Mouse (Mus musculus): Measurements from ENCODE around the gene Rad17. TPM values are rescaled to one million over a fixed set of nuclear protein-coding genes. Genes with fewer than 3 reads are reported as not detected.
A peak's percentile ranks its signal among the peaks of the same experiment; 100 is the strongest.

Gene Rad17
- total RNA-seq, 2 experiments from 2014 or later: 14.1 to 14.6 TPM

DNA sequence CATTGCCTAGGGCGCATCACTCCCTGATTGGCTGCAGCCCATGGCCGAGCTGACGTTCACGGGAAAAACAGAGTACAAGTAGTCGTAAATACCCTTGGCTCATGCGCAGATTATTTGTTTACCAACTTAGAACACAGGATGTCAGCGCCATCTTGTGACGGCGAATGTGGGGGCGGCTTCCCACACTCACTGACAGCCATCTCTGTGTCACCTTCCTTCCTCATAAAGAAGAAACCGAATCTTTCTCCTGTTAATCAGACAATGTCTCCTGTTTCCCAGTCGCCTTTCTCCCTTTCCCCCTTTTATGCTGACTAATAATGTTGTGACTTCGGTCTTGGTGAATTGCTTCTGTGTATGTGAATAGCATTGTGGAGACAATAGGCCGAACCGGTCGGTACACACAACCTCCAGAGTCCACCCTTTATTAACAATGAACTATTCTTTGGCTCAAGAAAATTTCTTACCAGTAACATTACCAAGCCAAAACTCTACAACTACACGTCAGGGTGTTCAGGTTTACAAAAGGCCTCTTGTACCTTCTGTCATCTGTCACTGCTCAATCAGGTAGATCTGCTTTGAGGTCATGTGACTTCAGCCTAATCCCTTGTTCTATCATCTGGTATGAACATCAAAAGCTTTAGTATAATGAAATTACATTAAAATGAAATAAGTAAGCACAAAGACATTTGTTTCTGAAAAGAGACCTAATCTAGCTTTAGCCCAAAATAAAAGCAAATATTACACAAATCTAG is 56.6 kb downstream of the Rad17 start:
- H3K27ac ChIP-seq: peak overlapping the region; percentile 76; the same call in 1 of the 2 replicates
- H3K4me3 ChIP-seq: no peak overlapping the region
- TF ChIP-seq CTCF (IDR thresholded peaks at IDR 0.05): no peak; the same call in 1 of the 2 replicates
- intact Hi-C loops (cut with DNase I): no loop called here
- peak in 1 of 2 experiments; percentile 25 for DNase-seq (ENCODE audit: extremely low spot score in 1 of 2, low spot score in 2 of 2)

DNA sequence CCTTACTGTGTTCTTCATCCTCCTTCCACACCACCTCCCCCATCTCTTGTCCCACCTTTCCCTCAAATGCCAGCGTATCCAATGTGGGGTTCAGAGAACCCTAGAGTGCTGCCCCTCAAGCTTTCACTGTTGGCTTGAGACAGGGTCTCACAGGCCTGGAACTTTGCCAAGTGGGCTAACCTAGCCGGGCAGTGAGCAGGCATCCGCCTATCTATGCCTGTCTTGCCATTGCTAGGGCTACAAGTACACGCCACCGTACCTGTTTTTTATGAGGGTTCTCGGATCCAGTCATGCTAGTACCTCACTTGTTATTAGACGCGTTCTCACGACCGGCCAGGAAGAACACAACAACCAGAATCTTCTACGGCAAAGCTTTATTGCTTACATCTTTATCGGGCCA is 62.2 kb downstream of the Rad17 start:
- no peak for DNase-seq (ENCODE audit: extremely low spot score in 1 of 2, low spot score in 2 of 2)
- intact Hi-C loops (cut with DNase I): no loop called here
- Histone ChIP-seq H3K27ac (no peak overlapping the region), H3K4me3 (no peak overlapping the region)
- no peak for TF ChIP-seq CTCF (IDR thresholded peaks at IDR 0.05)

DNA sequence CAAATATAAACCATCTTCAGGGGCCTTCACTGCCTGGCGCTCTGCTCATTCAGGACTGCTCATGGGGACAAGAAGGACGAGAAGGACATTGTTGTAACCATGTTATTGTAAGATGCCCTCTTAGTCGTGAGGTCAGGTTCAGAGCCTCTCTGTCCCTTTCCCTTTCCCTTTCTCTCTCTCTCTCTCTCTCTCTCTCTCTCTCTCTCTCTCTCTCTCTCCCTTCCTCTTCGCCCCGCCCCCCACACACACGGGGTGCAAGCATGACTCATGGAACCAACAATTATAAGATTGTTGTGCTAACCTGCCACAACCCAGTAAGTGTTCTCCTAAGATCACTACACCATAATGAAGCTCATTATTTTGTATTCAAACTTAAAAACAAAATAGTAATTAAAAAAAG is 68.7 kb downstream of the Rad17 start:
- no peak for TF ChIP-seq CTCF (IDR thresholded peaks at IDR 0.05)
- Histone ChIP-seq H3K4me3 (no peak overlapping the region), H3K27ac (no peak overlapping the region)
- intact Hi-C loops (cut with DNase I): no loop called here
- DNase-seq (ENCODE audit: extremely low spot score in 1 of 2, low spot score in 2 of 2): no peak

DNA sequence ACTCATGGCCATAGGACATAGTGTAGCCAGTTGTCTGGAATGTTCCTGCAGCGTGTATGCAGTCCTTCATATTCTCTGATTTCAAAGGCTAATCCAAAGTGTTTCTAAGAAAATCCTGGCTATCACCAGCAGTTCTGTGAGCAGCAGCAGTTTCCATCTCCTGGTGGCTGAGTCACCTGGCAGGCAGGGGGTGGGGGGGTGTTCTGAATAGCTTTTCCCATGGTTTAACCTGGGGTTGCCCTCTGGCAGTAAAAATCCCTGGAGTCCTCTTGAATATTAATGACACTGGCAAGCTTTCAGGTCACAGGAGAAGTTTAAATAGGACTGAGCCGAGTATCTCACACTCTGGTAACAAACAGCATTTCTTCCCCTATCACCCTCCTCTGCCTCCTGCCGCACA is 69.2 kb downstream of the Rad17 start:
- no peak for DNase-seq (ENCODE audit: extremely low spot score in 1 of 2, low spot score in 2 of 2)
- intact Hi-C loops (cut with DNase I): no loop called here
- no peak for TF ChIP-seq CTCF (IDR thresholded peaks at IDR 0.05)
- Histone ChIP-seq H3K27ac (no peak overlapping the region), H3K4me3 (no peak overlapping the region)

DNA sequence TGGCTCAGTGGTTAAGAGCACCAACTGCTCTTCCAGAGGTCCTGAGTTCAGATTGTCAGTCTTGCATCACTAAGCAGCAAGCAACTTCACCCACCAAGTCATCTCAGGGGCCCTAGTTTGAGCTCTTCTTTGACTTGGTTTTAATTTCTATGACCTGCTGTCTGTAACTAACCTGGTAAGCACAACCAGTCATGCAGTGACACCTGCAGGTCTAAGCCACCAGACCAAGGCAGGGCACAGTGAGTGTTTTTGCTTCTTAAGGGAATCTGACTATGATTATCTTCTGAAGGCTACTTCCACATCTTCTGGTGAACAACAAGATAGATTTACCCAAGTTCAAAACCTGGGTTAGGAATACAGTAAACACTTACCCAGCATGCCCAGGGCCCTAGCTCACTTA is 70.9 kb downstream of the Rad17 start:
- intact Hi-C loops (cut with DNase I): no loop called here
- Histone ChIP-seq H3K27ac (no peak overlapping the region), H3K4me3 (no peak overlapping the region)
- DNase-seq (ENCODE audit: extremely low spot score in 1 of 2, low spot score in 2 of 2): no peak
- TF ChIP-seq CTCF (IDR thresholded peaks at IDR 0.05): no peak; the same call in 1 of the 2 replicates

DNA sequence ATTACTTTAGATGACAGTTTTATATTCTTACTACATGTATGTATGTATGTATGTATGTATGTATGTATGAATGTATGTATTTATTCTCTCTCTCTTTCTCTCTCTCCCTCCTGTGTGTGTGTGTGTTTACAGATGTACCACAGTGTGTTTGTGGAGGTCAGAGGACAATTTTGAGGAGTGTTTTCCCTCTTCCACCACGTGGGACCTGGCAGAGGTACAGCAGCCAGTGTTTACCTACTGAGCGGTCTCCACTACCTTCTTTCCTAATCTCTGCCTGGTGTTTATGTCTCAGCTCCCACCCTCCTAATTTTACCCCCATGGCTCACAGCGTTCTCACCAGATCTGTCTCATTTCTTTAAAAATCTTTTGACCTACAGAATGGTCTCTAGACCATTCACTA is 71.6 kb downstream of the Rad17 start:
- intact Hi-C loops (cut with DNase I): no loop called here
- no peak overlapping the region for H3K4me3 ChIP-seq
- no peak for TF ChIP-seq CTCF (IDR thresholded peaks at IDR 0.05)
- DNase-seq (ENCODE audit: extremely low spot score in 1 of 2, low spot score in 2 of 2): no peak
- no peak overlapping the region for H3K27ac ChIP-seq

DNA sequence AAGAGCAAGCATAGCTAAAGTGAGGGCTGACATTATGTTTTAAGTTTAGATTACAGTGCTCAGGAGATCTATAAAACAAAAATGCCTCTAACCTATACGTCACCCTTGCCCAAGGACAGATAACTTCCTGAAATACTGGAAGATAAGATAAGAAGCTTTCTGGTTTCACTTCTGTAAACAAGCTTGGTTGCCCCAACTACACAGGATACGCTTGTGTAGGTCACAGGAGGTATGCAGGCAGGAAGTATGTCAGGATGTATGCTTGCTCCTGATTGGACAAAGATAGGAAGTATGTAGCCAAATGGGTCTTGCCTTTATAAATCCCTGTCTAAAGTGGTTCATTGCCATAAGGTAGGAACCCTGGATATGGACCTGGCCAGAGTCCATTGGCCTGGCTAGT is 74.9 kb downstream of the Rad17 start:
- intact Hi-C loops (cut with DNase I): no loop called here
- Histone ChIP-seq H3K27ac (no peak overlapping the region), H3K4me3 (no peak overlapping the region)
- DNase-seq (ENCODE audit: extremely low spot score in 1 of 2, low spot score in 2 of 2): no peak
- TF ChIP-seq CTCF (IDR thresholded peaks at IDR 0.05): no peak

DNA sequence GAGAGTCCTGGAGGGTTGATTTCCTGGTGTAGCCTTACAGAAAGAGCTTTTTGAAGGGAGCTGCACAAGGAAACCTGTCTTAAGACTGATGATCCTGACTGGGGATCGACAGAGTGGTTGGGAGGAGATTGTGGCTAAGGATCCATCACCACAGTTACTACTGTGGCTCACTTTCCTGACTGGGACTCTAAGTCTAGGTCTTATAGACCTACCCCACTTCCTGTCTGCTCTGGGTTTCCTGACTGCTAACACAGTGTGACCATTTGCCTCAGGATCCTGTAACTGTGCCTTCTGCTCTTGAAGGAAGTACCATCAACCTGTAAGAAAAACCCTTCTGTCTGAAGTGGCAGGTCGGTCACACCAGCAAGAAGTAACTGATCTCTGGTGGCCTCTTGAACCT is 80.1 kb downstream of the Rad17 start:
- intact Hi-C loops (cut with DNase I): no loop called here
- no peak for TF ChIP-seq CTCF (IDR thresholded peaks at IDR 0.05)

DNA sequence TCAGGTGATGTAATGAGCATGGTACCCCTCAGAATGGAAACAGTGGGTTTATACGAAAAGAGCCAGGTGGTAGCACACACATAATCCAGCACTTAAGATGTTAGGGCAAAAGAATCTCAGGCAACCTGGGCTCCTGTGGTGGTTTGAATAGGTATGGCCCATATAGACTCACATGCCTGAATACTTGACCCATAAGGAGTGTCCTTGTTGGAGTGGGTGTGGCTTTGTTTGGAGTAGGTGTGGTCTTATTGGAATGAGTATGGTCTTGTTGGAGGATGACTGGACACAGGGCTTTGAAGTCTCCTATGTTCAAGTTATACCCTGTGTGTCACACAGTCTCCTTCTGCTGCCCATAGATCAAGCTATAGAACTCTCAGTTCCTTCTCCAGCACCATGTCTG is 82.5 kb downstream of the Rad17 start:
- intact Hi-C loops (cut with DNase I): no loop called here
- TF ChIP-seq CTCF (IDR thresholded peaks at IDR 0.05): no peak
- H3K27ac ChIP-seq: no peak overlapping the region
- no peak for DNase-seq (ENCODE audit: extremely low spot score in 1 of 2, low spot score in 2 of 2)
- H3K4me3 ChIP-seq: no peak overlapping the region

More for the DNA sequence above, 80.1 kb downstream of the Rad17 start:
- Histone ChIP-seq H3K4me3 (no peak overlapping the region), H3K27ac (no peak overlapping the region)
- no peak for DNase-seq (ENCODE audit: extremely low spot score in 1 of 2, low spot score in 2 of 2)

Other genes with a start within 250 kb of the Rad17 start
- under 1 TPM; 0.16 to 0.25 TPM for gene Naip1, start 198.2 kb downstream of the Rad17 start, total RNA-seq (2021)
- gene Gtf2h2, start 158.5 kb downstream of the Rad17 start, total RNA-seq (2021): 10 to 100 TPM; 42.4 to 47.5 TPM
- gene Ocln, start 98.3 kb downstream of the Rad17 start, total RNA-seq (2021): 1 to 10 TPM; 7.1 to 8.0 TPM
- gene Marveld2, start 34.1 kb downstream of the Rad17 start, total RNA-seq (2021): 1 to 10 TPM; 1.6 to 1.9 TPM
- gene Ak6, start 72 bp downstream of the Rad17 start, total RNA-seq (2021): 10 to 100 TPM; 66.9 to 86.2 TPM
- gene Taf9, start 528 bp upstream of the Rad17 start, total RNA-seq (2021): 10 to 100 TPM; 23.9 to 34.0 TPM
- under 1 TPM in 1 of 2 experiments, not detected in 1; 0.59 TPM for gene Ccdc125, start 18.7 kb upstream of the Rad17 start, total RNA-seq (2021)
- 10 to 100 TPM; 37.4 to 43.9 TPM for gene Cdk7, start 79.9 kb upstream of the Rad17 start, total RNA-seq (2021)
- gene Mrps36, start 93.6 kb upstream of the Rad17 start, total RNA-seq (2021): 10 to 100 TPM; 51.1 to 51.6 TPM
- gene Cenph, start 124.8 kb upstream of the Rad17 start, total RNA-seq (2021): 1 to 10 TPM in 1 of 2 experiments, under 1 TPM in 1; 0.75 to 1.1 TPM
- gene Ccnb1, start 135.5 kb upstream of the Rad17 start, total RNA-seq (2021): under 1 TPM; 0.84 TPM
- 10 to 100 TPM; 38.2 to 47.0 TPM for gene Slc30a5, start 182.4 kb upstream of the Rad17 start, total RNA-seq (2021)

Data from left cerebral cortex, adult 2 months (tissue).